Mouse (Mus musculus) spleen, postnatal 10 days (tissue): ENCODE measurements around the gene Zfp3.

Source experiments
- DNase-seq, 2 experiments: peaks; one replicate each; pipeline ENCODE4 v3.0.0; 2021 to 2022; ENCODE audit warnings: low spot score in 2 of 2

The Zfp3 gene

GRCm38 (mm10) chr11:70763936-70764808 is at the start of gene Zfp3:
TSS of gene Zfp3 (plus strand) at chr11:70764209.
- DNase-seq = peak; percentile 69 to 81

GRCm38 (mm10) chr11:70715832-70716231 is 48.2 kb upstream of the Zfp3 start:
- DNase-seq = no peak

DNA sequence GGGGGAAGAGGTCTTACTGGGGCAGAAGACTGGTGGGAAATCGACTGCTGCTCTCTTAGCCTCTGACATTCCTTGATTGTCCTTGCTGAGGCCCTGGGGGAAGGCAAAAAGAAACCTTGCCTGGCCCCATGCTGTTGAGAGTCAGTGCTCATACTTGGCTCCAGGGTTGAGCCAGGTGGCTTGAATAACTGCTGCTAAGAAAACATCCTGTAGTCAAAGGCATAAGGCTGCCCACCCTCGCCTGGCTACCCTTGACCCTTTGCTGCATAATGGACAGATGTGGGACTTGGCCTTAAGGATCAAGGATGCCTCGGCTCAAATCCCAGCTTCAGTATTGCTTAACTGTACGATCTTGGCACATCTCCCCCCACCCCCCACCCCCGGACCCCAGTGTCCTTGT is 45.5 kb upstream of the Zfp3 start:
- no peak for DNase-seq

DNA sequence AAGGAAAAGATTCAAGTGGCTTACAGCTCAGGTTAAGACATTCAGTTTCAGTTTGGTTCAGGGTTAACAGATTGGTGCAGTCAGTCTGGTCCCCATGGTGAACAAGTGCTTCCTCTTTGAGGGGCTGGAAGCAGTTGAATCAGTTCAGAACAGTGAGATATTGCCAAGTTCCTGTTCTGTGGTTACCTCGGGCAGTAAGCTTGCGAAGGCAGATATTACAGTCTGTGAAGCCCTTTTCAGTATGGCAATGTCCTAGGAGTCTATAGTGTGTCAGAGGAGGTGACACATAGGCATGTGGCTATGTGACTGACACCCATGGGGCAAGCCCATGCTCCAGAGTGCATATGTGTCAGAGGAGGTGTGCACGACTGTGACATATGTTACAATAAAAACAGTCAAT is 43.4 kb upstream of the Zfp3 start:
- DNase-seq = peak in 1 of 2 experiments; percentile 30

- no peak for DNase-seq
Measured at GRCm38 (mm10) chr11:70721072-70721471, 42.9 kb upstream of the Zfp3 start.

GRCm38 (mm10) chr11:70724706-70725105 is 39.3 kb upstream of the Zfp3 start:
- DNase-seq = no peak

DNA sequence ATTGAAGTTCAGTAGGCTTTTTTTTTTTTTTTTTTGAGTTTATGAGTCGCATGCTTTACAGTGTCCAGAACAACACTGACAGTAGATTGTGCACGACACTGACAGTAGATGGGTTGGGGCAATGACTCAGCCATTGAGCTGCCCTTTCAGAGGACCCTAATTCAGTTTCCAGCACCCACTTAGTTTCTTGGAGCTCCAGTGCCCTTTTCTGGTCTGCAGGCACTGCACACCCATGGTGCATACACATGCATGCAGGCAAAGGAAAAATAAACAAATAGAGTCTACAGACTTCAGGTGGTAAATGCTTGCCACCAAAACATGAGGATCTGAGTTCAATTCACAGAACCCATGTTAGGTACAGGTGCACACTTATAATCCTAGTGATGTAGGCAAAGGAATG is 37.4 kb upstream of the Zfp3 start:
- no peak for DNase-seq

- no peak for DNase-seq
Measured at GRCm38 (mm10) chr11:70727385-70727784, 36.6 kb upstream of the Zfp3 start.

GRCm38 (mm10) chr11:70730427-70731038 is 33.5 kb upstream of the Zfp3 start:
- no peak for DNase-seq

DNA sequence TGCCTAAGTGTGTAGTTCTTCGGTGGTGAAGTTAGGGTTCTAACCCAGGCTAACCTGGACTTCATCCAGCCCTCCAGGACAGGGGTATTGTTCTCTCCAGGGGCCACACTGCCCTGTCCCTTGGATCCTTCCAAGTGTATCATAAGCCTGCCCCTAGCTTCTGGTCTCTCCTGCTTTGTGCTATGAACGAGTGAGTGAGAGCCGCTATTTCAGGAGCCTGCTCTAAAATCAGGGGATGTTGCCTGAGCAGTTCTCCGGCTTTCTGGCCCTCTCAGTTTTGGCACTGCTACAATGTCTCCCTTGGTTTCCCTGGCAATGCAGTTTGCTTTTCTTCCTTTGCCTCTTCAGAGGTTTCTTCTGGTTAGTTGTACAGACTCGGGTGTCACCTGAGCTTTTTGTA is 32.8 kb upstream of the Zfp3 start:
- DNase-seq = no peak

DNA sequence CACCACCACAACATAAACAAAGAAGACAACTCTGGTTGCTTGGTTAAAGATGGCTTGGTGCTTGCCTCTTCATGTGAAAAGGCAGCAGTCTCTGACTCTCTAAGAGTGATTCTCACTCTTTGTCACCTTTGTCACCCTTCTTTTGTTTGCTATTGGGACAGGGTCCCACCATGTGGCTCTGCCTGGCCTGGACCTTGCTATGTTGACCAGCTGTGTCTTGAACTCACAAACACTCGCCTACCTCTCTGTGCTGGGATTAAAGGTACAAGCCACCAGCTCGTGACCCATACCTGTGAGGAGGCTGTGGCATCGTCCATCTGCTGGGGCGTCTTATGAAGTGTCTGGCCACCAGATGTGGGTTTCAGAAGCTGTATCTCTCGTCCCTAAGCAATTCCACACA is 30.8 kb upstream of the Zfp3 start:
- DNase-seq = no peak

DNA sequence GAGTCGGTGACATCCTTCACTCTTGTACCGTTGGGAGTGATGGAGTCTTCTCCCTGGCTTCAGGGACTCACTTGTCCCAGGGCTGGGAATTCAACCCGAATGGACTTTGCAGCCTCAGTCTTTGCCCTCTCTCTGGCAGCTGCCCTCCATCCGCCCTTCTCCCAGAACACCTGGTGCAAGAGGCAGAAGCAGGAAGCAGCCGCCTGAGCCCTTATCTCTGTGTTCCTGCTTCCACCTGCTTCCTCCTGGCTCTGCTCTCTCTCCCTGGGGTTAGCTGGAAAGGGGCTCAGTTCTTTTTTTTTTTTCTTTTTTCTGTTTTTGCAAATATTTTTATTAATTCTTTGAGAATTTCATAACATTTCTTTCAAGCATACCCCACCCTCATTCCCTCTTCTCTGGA is 26.3 kb upstream of the Zfp3 start:
- DNase-seq = no peak

DNA sequence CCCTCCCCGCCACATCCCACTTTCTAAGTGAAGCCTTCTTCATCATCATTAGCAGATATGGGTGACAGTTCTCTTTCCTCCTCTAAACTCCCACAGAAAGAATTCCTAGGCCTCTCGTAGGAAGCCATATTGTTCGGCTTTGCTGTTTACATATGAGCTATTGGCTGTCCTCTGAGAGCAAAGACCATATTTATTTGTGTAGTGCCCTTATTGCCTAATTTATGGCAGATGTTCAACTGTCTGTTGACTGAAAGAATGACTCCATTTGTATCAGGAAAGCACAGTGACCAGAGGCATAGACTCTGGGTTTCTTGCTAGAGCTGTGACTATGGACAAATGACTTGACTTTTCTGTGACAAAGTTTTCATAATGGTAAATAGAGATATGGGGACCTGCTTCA is 22.4 kb upstream of the Zfp3 start:
- no peak for DNase-seq

DNA sequence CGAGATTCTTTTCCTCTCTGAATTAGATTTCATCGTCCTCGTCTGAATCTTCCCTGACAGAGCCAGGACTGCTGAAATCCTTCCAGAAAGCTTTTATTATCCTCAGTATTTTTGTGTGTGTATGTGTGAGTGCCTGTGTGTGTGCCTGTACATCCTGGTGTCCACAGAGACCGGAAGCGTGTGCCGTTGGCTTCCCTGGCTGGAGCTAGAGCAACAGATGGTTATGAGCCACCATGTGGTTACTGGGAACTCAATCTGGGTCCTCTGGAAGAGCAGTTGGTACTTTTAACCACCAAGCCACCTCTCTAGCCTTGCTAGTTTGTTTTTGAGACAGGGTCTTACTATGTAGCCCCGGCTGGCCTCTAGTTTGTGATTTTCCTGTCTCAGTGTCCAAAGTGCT is 21.9 kb upstream of the Zfp3 start:
- no peak for DNase-seq

GRCm38 (mm10) chr11:70742581-70743459 is 21.2 kb upstream of the Zfp3 start:
- DNase-seq = no peak

GRCm38 (mm10) chr11:70745636-70746035 is 18.4 kb upstream of the Zfp3 start:
- DNase-seq = no peak

GRCm38 (mm10) chr11:70747876-70748545 is 16.0 kb upstream of the Zfp3 start:
- DNase-seq = no peak

DNA sequence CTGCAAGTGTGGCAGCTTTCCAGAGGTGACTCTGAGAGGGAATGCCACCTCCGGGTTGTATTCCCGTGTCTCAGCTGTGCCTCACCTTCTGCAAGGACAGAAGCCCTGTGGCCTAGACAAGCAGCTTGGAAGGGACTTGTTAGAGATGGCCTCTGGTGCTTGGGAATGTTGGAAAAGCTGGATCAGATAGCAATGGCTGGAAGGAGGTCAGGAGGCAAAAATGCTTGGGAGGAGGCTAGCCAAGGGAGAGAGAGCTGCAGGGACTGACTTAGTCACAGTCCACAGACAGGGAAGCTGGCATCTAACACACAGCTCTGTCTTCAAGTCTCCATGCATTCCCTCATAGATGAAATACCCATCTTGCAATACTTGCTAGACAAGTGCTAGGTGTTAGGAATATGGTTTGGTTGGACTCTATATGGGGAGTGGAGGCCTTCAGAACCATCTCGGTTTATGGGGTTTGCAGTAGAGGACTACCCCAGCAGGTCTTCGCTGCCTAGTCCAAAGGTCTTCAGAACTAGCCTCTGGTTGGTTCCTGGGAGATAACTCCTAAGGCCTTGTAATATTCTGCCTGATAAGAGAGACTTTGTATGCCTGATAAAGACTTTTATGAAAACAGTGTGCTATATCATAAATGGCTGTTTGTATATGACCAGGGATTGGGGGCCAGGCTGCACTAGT is 11.5 kb upstream of the Zfp3 start:
- no peak for DNase-seq

GRCm38 (mm10) chr11:70753146-70753545 is 10.9 kb upstream of the Zfp3 start:
- no peak for DNase-seq

DNA sequence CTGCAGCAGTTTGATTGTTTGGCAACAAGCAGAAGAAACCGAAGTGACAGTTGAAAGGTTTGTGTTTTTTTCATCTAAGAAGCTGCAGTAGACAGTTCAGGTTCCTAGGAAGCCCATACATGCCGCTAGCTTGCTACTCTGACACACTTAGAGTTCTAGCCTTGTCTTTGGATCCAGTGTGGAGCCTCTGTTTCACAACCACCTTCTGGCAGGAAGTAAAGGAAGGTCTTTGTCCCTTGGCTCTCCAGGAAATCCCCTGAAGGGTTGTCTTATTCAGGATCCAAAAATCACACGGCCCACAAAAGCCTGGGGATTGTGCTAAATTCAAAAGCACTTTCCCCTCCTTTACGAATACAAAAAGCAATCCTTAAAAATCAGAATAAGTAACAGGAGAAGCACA is 9.5 kb upstream of the Zfp3 start:
- DNase-seq = no peak

DNA sequence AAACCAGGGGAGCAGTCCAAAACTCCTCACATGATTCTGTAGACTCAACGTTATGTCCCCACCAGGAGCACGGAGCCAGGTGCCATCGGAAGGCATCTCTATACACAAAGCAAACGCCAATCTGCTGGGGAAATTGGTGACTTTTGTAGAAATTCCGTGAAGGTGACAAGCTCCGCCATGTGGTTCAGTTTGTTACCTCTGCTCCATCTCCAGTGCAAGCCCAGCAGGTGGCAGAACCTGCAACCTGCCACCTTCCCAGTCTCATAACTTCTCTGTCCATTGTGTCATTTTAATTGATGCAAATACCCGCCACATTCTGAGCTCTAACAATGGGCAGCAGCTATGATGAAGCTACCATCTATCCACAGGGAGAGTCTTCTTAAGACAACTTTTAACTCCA is 9.1 kb upstream of the Zfp3 start:
- DNase-seq = no peak
